In the genomic region with DNA sequence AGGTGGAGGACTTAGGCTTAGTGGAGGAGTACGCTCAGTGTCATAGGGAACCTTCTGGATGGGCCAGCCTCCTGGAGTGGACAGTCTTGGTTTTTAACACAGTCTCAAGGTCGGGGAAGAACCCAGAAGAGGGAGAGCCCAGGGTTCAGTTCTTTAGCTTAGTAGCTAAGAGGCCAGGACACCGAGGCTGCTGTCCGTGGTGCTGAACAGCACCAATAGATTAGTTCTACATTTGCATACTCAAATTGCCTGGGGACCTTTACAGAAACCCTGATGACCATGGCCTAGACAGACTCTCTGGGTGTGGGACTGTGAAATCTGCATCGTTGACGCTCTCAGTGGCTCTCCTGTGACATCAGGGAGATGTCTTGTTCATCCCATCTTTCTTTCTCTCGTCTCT, we compare ENCODE assay signal across 9 mouse cellular contexts. TPM values are rescaled to one million over a fixed set of nuclear protein-coding genes. Genes with fewer than 3 reads are reported as not detected.
DNase-seq lines count a peak whose midpoint lies in the region; ATAC-seq lines count a peak whose summit lies in the region.
"Had no signal": no experiment of that assay in that cellular context is flagged by ENCODE, and none has a peak within 500 bp of the region (broad histone marks: within the 10 kb centered on the region; RNA-seq: fewer than 3 reads in every experiment).

No protein-coding gene starts in this region.

- ATAC-seq in midbrain, embryonic 11.5 days (ENCODE audit: low FRiP score) = no peak
- no peak for ATAC-seq in midbrain, embryonic 16.5 days
- ATAC-seq in embryonic facial prominence, embryonic 11.5 days (replicated peaks; ENCODE audit: insufficient number of reproducible peaks, low FRiP score, low TSS enrichment, low read depth) = no peak
- no peak for ATAC-seq in cerebellum, adult (ENCODE audit: insufficient number of reproducible peaks, low FRiP score, low TSS enrichment)

- H3K27me3 ChIP-seq in midbrain, embryonic 11.5 days (ENCODE audit: control insufficient read depth, insufficient read depth, low read length) = no peaks in the 10 kb centered on the region
- H3K27me3 ChIP-seq in midbrain, embryonic 16.5 days (ENCODE audit: control insufficient read depth, insufficient read depth, low read depth, low read length) = no peaks in the 10 kb centered on the region
- no peaks in the 10 kb centered on the region for H3K27me3 ChIP-seq in embryonic facial prominence, embryonic 11.5 days (ENCODE audit: control insufficient read depth, insufficient read depth, low read length)

- 16% methylated on average over 7 of the region's 7 CpGs for WGBS in midbrain, embryonic 11.5 days
- WGBS in midbrain, embryonic 16.5 days = 12% methylated on average over 7 of the region's 7 CpGs
- WGBS in embryonic facial prominence, embryonic 11.5 days = 19% methylated on average over 7 of the region's 7 CpGs

- H3K9me3 ChIP-seq in midbrain, embryonic 11.5 days (ENCODE audit: control insufficient read depth, low read length) = no peaks in the 10 kb centered on the region
- H3K9me3 ChIP-seq in midbrain, embryonic 16.5 days (replicated peaks; ENCODE audit: control insufficient read depth, low read length, poor library complexity, severe bottlenecking) = no peaks in the 10 kb centered on the region
- H3K9me3 ChIP-seq in embryonic facial prominence, embryonic 11.5 days (replicated peaks; ENCODE audit: control insufficient read depth, low read length) = no peaks in the 10 kb centered on the region
- H3K9me3 ChIP-seq: neural tube, embryonic 13.5 days had no signal

- no peak overlapping the region for H3K4me3 ChIP-seq in midbrain, embryonic 11.5 days (ENCODE audit: low read depth, low read length)
- no peak overlapping the region for H3K4me3 ChIP-seq in midbrain, embryonic 16.5 days (ENCODE audit: low read depth, low read length)
- H3K4me3 ChIP-seq in embryonic facial prominence, embryonic 11.5 days (ENCODE audit: low read depth, low read length) = no peak overlapping the region
- H3K4me3 ChIP-seq: neural tube, embryonic 13.5 days had no signal

- peaks cover 4% of the 10 kb centered on the region; the same call in 1 of the 2 replicates for H3K4me1 ChIP-seq in midbrain, embryonic 11.5 days (ENCODE audit: control insufficient read depth, insufficient read depth, low read length)
- no peaks in the 10 kb centered on the region for H3K4me1 ChIP-seq in midbrain, embryonic 16.5 days (ENCODE audit: control insufficient read depth, insufficient read depth, low read length)
- no peaks in the 10 kb centered on the region for H3K4me1 ChIP-seq in embryonic facial prominence, embryonic 11.5 days (ENCODE audit: control insufficient read depth, insufficient read depth, low read length)

- no peak overlapping the region for H3K9ac ChIP-seq in midbrain, embryonic 11.5 days (ENCODE audit: low read length)
- no peak overlapping the region for H3K9ac ChIP-seq in midbrain, embryonic 16.5 days (ENCODE audit: low read depth, low read length)
- no peak overlapping the region for H3K9ac ChIP-seq in embryonic facial prominence, embryonic 11.5 days (replicated peaks; ENCODE audit: low read length)
- H3K9ac ChIP-seq: neural tube, embryonic 13.5 days had no signal

- DNase-seq in adrenal gland, adult (ENCODE audit: inconsistent age in 2 of 2, low spot score in 1 of 2) = peak; percentile 28 to 74
- no peak for DNase-seq in adrenal gland, postnatal 4 days (ENCODE audit: low spot score in 2 of 2)
- peak; percentile 90 for DNase-seq in midbrain, embryonic 11.5 days (ENCODE audit: low spot score, missing footprints)
- DNase-seq in embryonic facial prominence, embryonic 11.5 days (ENCODE audit: low spot score) = peak; percentile 83
- peak; percentile 43 for DNase-seq in naive thymus-derived CD4-positive, alpha-beta T cell, adult 2 months (ENCODE audit: low read depth)
- no peak for DNase-seq in layer of hippocampus, postnatal 10 days (ENCODE audit: low spot score in 2 of 2)

- H3K27ac ChIP-seq in midbrain, embryonic 11.5 days (ENCODE audit: low read depth, low read length) = no peak overlapping the region
- no peak overlapping the region for H3K27ac ChIP-seq in midbrain, embryonic 16.5 days (ENCODE audit: low read length)
- no peak overlapping the region for H3K27ac ChIP-seq in embryonic facial prominence, embryonic 11.5 days (replicated peaks; ENCODE audit: low read depth, low read length)
- H3K27ac ChIP-seq: neural tube, embryonic 13.5 days had no signal

- no peak overlapping the region for H3K4me2 ChIP-seq in midbrain, embryonic 11.5 days
- H3K4me2 ChIP-seq in midbrain, embryonic 16.5 days (ENCODE audit: low read length) = no peak overlapping the region
- H3K4me2 ChIP-seq in embryonic facial prominence, embryonic 11.5 days (ENCODE audit: low read depth, low read length) = no peak overlapping the region
- H3K4me2 ChIP-seq: neural tube, embryonic 13.5 days had no signal

- no peaks in the 10 kb centered on the region for H3K36me3 ChIP-seq in midbrain, embryonic 11.5 days (ENCODE audit: control insufficient read depth, insufficient read depth, low read length)
- peaks cover 6% of the 10 kb centered on the region for H3K36me3 ChIP-seq in midbrain, embryonic 16.5 days (ENCODE audit: control insufficient read depth, insufficient read depth, low read length)
- H3K36me3 ChIP-seq in embryonic facial prominence, embryonic 11.5 days (replicated peaks; ENCODE audit: control insufficient read depth, insufficient read depth, low read depth, low read length) = no peaks in the 10 kb centered on the region

RNA-seq across cellular contexts. Expression of a gene that starts 19.1 kb away (rescaled TPM):
- 10 to 100 TPM; 12.7 to 14.0 TPM for total RNA-seq in adrenal gland, postnatal 4 days (2021)
- 2.8 and 3.0 TPM in 2 replicates for polyA plus RNA-seq in midbrain, embryonic 11.5 days (2014; fragmentation: Nextera tagmentation; extraction: Ambion mirVana)
- 52.8 and 57.7 TPM in 2 replicates for polyA plus RNA-seq in midbrain, embryonic 16.5 days (2015; fragmentation: Nextera tagmentation; extraction: Ambion mirVana)
- polyA plus RNA-seq in embryonic facial prominence, embryonic 11.5 days (2014; fragmentation: Nextera tagmentation; extraction: Ambion mirVana) = 0.94 and 1.4 TPM in 2 replicates
- total RNA-seq in layer of hippocampus, postnatal 10 days (2021) = 100 to 1,000 TPM; 252 to 272 TPM

RNA-seq across cellular contexts. Expression of a gene that starts 39.2 kb away (rescaled TPM):
- total RNA-seq in adrenal gland, postnatal 4 days (2021) = 1 to 10 TPM; 3.4 to 5.7 TPM
- polyA plus RNA-seq in midbrain, embryonic 11.5 days (2014; fragmentation: Nextera tagmentation; extraction: Ambion mirVana) = 1.9 and 2.0 TPM in 2 replicates
- polyA plus RNA-seq in midbrain, embryonic 16.5 days (2015; fragmentation: Nextera tagmentation; extraction: Ambion mirVana) = 26.7 and 28.0 TPM in 2 replicates
- polyA plus RNA-seq in embryonic facial prominence, embryonic 11.5 days (2014; fragmentation: Nextera tagmentation; extraction: Ambion mirVana) = 1.5 and 1.6 TPM in 2 replicates
- 1 to 10 TPM; 2.8 TPM for total RNA-seq in layer of hippocampus, postnatal 10 days (2021)

RNA-seq across cellular contexts. Expression of a gene that starts 54.9 kb away (rescaled TPM):
- total RNA-seq in adrenal gland, postnatal 4 days (2021) = 10 to 100 TPM; 43.7 to 50.1 TPM
- 76.9 and 85.6 TPM in 2 replicates for polyA plus RNA-seq in midbrain, embryonic 11.5 days (2014; fragmentation: Nextera tagmentation; extraction: Ambion mirVana)
- polyA plus RNA-seq in midbrain, embryonic 16.5 days (2015; fragmentation: Nextera tagmentation; extraction: Ambion mirVana) = 105 and 129 TPM in 2 replicates
- 64.9 and 71.9 TPM in 2 replicates for polyA plus RNA-seq in embryonic facial prominence, embryonic 11.5 days (2014; fragmentation: Nextera tagmentation; extraction: Ambion mirVana)
- total RNA-seq in layer of hippocampus, postnatal 10 days (2021) = 10 to 100 TPM; 55.8 to 57.6 TPM

Comparison
In these comparisons a context has a peak if more than half of its experiments do, and no peak if none do; other contexts are left out.
1. DNase-seq: peak in adrenal gland, adult (2 of 2), midbrain, embryonic 11.5 days (single experiment), embryonic facial prominence, embryonic 11.5 days (single experiment) and naive thymus-derived CD4-positive, alpha-beta T cell, adult 2 months (single experiment); none in adrenal gland, postnatal 4 days (0 of 2) and layer of hippocampus, postnatal 10 days (0 of 2).
2. RNA of a gene that starts 19.1 kb away (polyA plus RNA-seq): 52.8 to 57.7 TPM in midbrain, embryonic 16.5 days; 2.8 to 3.0 TPM in midbrain, embryonic 11.5 days and 0.94 to 1.4 TPM in embryonic facial prominence, embryonic 11.5 days; every median in the first group is over 10 times any median in the second.